Mouse (Mus musculus): ENCODE measurements around the gene Rfxap.

- TF ChIP-seq POLR2A (IDR thresholded peaks at IDR 0.05; ENCODE audit: low read depth, low read length) (no peak), CTCF (IDR thresholded peaks at IDR 0.05; ENCODE audit: borderline replicate concordance, insufficient read depth, low read length) (peak; percentile 63)
Observed at GRCm38 (mm10) chr3:54815292-54815691, 7.7 kb upstream of the Rfxap start.
